Comparison of ENCODE assay signal across 8 mouse cellular contexts in the genomic region with DNA sequence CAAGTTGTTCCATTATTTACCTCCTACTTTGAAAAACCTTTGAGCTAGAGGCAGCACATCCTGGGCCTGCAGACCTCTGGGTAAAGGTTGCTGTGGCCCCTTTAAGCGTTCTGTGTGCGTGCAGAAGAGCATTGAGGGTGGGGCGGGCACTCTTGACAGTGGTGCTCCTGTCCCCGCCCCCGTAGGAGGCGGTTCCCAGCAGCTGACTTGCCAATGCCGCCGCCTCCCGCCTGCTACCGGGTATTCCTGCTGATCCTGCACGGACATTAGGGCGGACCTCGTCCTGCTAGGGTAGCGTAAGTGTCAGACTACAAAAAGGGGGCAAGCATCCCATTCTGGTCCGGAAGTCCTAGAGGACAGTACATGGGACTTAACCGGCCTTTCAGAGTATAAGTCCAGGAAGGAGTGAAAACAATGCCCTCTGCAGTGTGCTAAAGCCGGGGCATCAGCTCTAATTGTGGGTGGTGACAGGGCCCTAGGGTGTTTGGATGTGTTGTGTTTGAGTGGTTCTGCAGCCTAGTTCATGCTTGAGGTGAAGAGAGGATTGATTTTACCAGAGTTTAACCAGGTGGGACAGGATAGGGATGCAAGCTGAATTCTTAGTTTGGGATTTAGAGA. TPM values are rescaled to one million over a fixed set of nuclear protein-coding genes. Genes with fewer than 3 reads are reported as not detected.
A peak's percentile ranks its signal among the peaks of the same experiment; 100 is the strongest.
DNase-seq lines count a peak whose midpoint lies in the region; ATAC-seq lines count a peak whose summit lies in the region.

No protein-coding gene starts in this region.

- no peak overlapping the region for H3K27ac ChIP-seq in forebrain, embryonic 11.5 days (ENCODE audit: low read depth, low read length)
- H3K27ac ChIP-seq in heart, embryonic 15.5 days, result peak overlapping the region; percentile 82
- H3K27ac ChIP-seq in liver, embryonic 12.5 days, result peak overlapping the region; percentile 68

- H3K4me3 ChIP-seq in forebrain, embryonic 11.5 days (ENCODE audit: low read depth, low read length), result peak overlapping the region; percentile 24
- H3K4me3 ChIP-seq in heart, embryonic 15.5 days, result peak overlapping the region; percentile 57
- H3K4me3 ChIP-seq in liver, embryonic 12.5 days, result peak overlapping the region; percentile 59

- H3K9me3 ChIP-seq in forebrain, embryonic 11.5 days (ENCODE audit: control insufficient read depth, low read length), result no peaks in the 10 kb centered on the region
- no peaks in the 10 kb centered on the region for H3K9me3 ChIP-seq in heart, embryonic 15.5 days (replicated peaks)
- H3K9me3 ChIP-seq in liver, embryonic 12.5 days (replicated peaks), result no peaks in the 10 kb centered on the region

- H3K27me3 ChIP-seq in forebrain, embryonic 11.5 days (ENCODE audit: control insufficient read depth, insufficient read depth, low read length), result no peaks in the 10 kb centered on the region
- H3K27me3 ChIP-seq in heart, embryonic 15.5 days, result no peaks in the 10 kb centered on the region
- no peaks in the 10 kb centered on the region for H3K27me3 ChIP-seq in liver, embryonic 12.5 days (replicated peaks)
- no peaks in the 10 kb centered on the region for H3K27me3 ChIP-seq in splenic B cell, adult 2 months (ENCODE audit: control insufficient read depth, insufficient read depth, low read length, poor library complexity, severe bottlenecking)

- ATAC-seq in forebrain, embryonic 11.5 days (replicated peaks; ENCODE audit: low FRiP score), result peak; percentile 82
- ATAC-seq in heart, embryonic 15.5 days (replicated peaks; ENCODE audit: insufficient number of reproducible peaks, insufficient read depth, low FRiP score, low read depth), result peak; percentile 99
- peak; percentile 99 for ATAC-seq in liver, embryonic 12.5 days

- 2% methylated on average over 17 of the region's 17 CpGs for WGBS in forebrain, embryonic 11.5 days
- WGBS in heart, embryonic 15.5 days, result 2% methylated on average over 17 of the region's 17 CpGs
- WGBS in liver, embryonic 12.5 days (ENCODE audit: insufficient replicate concordance), result 4% methylated on average over 17 of the region's 17 CpGs

- DNase-seq in B cell, adult 2 months, result peak; percentile 82 to 83
- peak; percentile 85 for DNase-seq in c-Kit-positive CD71-positive TER-119-negative erythroid progenitor cells, embryonic 14.5 days (ENCODE audit: low read depth)
- DNase-seq in forebrain, embryonic 11.5 days (ENCODE audit: low spot score), result peak; percentile 84
- DNase-seq in kidney, postnatal 14 days, result peak; percentile 95
- DNase-seq in naive thymus-derived CD4-positive, alpha-beta T cell, adult 2 months (ENCODE audit: low read depth), result peak; percentile 78
- peak; percentile 77 for DNase-seq in splenic B cell, adult 2 months (ENCODE audit: low read depth, low spot score)

- H3K4me2 ChIP-seq in forebrain, embryonic 11.5 days (ENCODE audit: low read depth, low read length, severe bottlenecking), result peak overlapping the region; percentile 45
- H3K4me2 ChIP-seq in heart, embryonic 15.5 days, result peak overlapping the region; percentile 73
- H3K4me2 ChIP-seq in liver, embryonic 12.5 days, result peak overlapping the region; percentile 90

- H3K4me1 ChIP-seq in forebrain, embryonic 11.5 days (replicated peaks; ENCODE audit: control insufficient read depth, insufficient read depth, low read length), result 0 out of 2 replicates have a peak, but pooled peaks cover 2% of the 10 kb centered on the region
- H3K4me1 ChIP-seq in heart, embryonic 15.5 days (replicated peaks), result peaks cover 13% of the 10 kb centered on the region
- H3K4me1 ChIP-seq in liver, embryonic 12.5 days, result peaks cover 29% of the 10 kb centered on the region

- H3K9ac ChIP-seq in forebrain, embryonic 11.5 days (ENCODE audit: low read length), result peak overlapping the region; percentile 35; the same call in 1 of the 2 replicates
- H3K9ac ChIP-seq in heart, embryonic 15.5 days, result peak overlapping the region; percentile 52; the same call in 1 of the 2 replicates
- H3K9ac ChIP-seq in liver, embryonic 12.5 days, result peak overlapping the region; percentile 61

- H3K36me3 ChIP-seq in forebrain, embryonic 11.5 days (ENCODE audit: control insufficient read depth, insufficient read depth, low read length), result no peaks in the 10 kb centered on the region
- no peaks in the 10 kb centered on the region for H3K36me3 ChIP-seq in heart, embryonic 15.5 days
- H3K36me3 ChIP-seq in liver, embryonic 12.5 days, result no peaks in the 10 kb centered on the region; the same call in 1 of the 2 replicates
- no peaks in the 10 kb centered on the region for H3K36me3 ChIP-seq in splenic B cell, adult 2 months (ENCODE audit: control insufficient read depth, insufficient read depth, low read length, poor library complexity, severe bottlenecking)

RNA-seq across cellular contexts. Expression of gene Ckap5, which starts 11.1 kb away (rescaled TPM):
- polyA plus RNA-seq in forebrain, embryonic 11.5 days (2014; fragmentation: Nextera tagmentation; extraction: Ambion mirVana), result 138 and 153 TPM in 2 replicates
- polyA plus RNA-seq in heart, embryonic 15.5 days (2015; fragmentation: Nextera tagmentation; extraction: Ambion mirVana), result 59.9 and 65.8 TPM in 2 replicates
- polyA plus RNA-seq in liver, embryonic 12.5 days (2016; fragmentation: Nextera tagmentation; extraction: Ambion mirVana), result 57.7 and 59.1 TPM in 2 replicates
